Mouse (Mus musculus) bone marrow, adult 2 months (tissue): ENCODE results near the gene Sap25.

Experiments used
- CTCF ChIP-seq: fragments of 200-500 bp; IDR thresholded peaks from 2 replicates; pipeline ENCODE4 v1.5.1; 2011; ENCODE audit warnings: low read length, control low read depth; ENCODE audit not compliant: control insufficient read depth, insufficient read depth
- POLR2A ChIP-seq: fragments of 200-500 bp; IDR thresholded peaks from 2 replicates; pipeline ENCODE4 v1.6.1; 2011; ENCODE audit warnings: low read depth, mild to moderate bottlenecking, control low read depth, low read length, borderline replicate concordance; ENCODE audit not compliant: control insufficient read depth

GRCm38 (mm10) chr5:137644484-137644883 is 3.4 kb downstream of the Sap25 start:
- TF ChIP-seq CTCF = no peak
- TF ChIP-seq POLR2A = no peak
